ENCODE assay signal across 8 mouse cellular contexts in the genomic region with DNA sequence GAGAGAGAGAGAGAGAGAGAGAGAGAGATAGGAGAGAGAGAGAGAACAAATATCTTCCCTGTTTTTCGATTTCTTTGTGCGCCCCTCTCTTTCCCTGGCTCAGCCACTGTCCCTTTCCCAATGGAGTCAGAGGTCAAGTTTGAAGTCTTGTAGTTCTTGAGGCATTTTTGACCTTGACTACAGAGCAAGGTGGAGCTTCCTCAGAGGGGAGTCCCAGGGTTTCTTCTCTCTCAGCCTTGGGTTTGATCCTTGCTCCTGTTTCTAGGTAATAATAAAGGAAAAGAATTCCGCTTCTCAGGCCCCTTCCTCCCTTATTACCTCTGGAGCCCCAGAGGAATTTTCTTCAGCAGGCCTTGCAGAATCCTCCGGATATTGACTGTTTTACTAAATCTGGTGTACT. TPM values are rescaled to one million over a fixed set of nuclear protein-coding genes. Genes with fewer than 3 reads are reported as not detected.
A peak's percentile ranks its signal among the peaks of the same experiment; 100 is the strongest.
DNase-seq lines count a peak whose midpoint lies in the region; ATAC-seq and TF ChIP-seq lines count a peak whose summit lies in the region.
"Had no signal": no experiment of that assay in that cellular context is flagged by ENCODE, and none has a peak within 500 bp of the region (broad histone marks: within the 10 kb centered on the region; RNA-seq: fewer than 3 reads in every experiment).

No protein-coding gene starts in this region.

- TF ChIP-seq POLR2A in cerebellum, adult 2 months (IDR thresholded peaks at IDR 0.05; ENCODE audit: borderline replicate concordance, insufficient read depth, low read length), result no peak

- H3K79me3 ChIP-seq in C2C12 (ENCODE audit: low read depth), result peaks cover 2% of the 10 kb centered on the region

- H3K9ac ChIP-seq in midbrain, embryonic 11.5 days (ENCODE audit: low read length), result peak overlapping the region; percentile 94

- H3K27ac ChIP-seq in midbrain, embryonic 11.5 days (ENCODE audit: low read depth, low read length), result peak overlapping the region; percentile 86
- no peak overlapping the region for H3K27ac ChIP-seq in cerebellum, adult 2 months (ENCODE audit: insufficient read depth, low read length)

- peak overlapping the region; percentile 90 for H3K4me2 ChIP-seq in midbrain, embryonic 11.5 days

- H3K4me3 ChIP-seq in C2C12 (ENCODE audit: insufficient read depth, poor library complexity, severe bottlenecking), result peak overlapping the region; percentile 39
- peak overlapping the region; percentile 69 for H3K4me3 ChIP-seq in midbrain, embryonic 11.5 days (ENCODE audit: low read depth, low read length)
- no peak overlapping the region for H3K4me3 ChIP-seq in cerebellum, adult 2 months (replicated peaks; ENCODE audit: insufficient read depth, low read depth, low read length)

- H3K4me1 ChIP-seq in midbrain, embryonic 11.5 days (ENCODE audit: control insufficient read depth, insufficient read depth, low read length), result peaks cover 23% of the 10 kb centered on the region
- H3K4me1 ChIP-seq in cerebellum, adult 2 months (ENCODE audit: control insufficient read depth, insufficient read depth, low read length), result no peaks in the 10 kb centered on the region

- no peaks in the 10 kb centered on the region for H3K27me3 ChIP-seq in C2C12 (ENCODE audit: control insufficient read depth, insufficient read depth, insufficient read length)
- H3K27me3 ChIP-seq in midbrain, embryonic 11.5 days (ENCODE audit: control insufficient read depth, insufficient read depth, low read length), result no peaks in the 10 kb centered on the region
- H3K27me3 ChIP-seq in cerebellum, adult 2 months (ENCODE audit: control insufficient read depth, insufficient read depth, low read length), result peaks cover 1% of the 10 kb centered on the region; the same call in 1 of the 2 replicates

- peaks cover 2% of the 10 kb centered on the region for H3K36me3 ChIP-seq in C2C12 (ENCODE audit: control insufficient read depth, insufficient read depth)
- H3K36me3 ChIP-seq in midbrain, embryonic 11.5 days (ENCODE audit: control insufficient read depth, insufficient read depth, low read length), result peaks cover 17% of the 10 kb centered on the region; the same call in 1 of the 2 replicates

- peak overlapping the region; percentile 26 for H3ac ChIP-seq in C2C12 (ENCODE audit: control insufficient read depth, insufficient read length, low read depth)

- peaks cover 35% of the 10 kb centered on the region for H3K79me2 ChIP-seq in C2C12 (ENCODE audit: control insufficient read depth, insufficient read depth)

- WGBS in midbrain, embryonic 11.5 days, result 2% methylated on average over 4 of the region's 4 CpGs
- 77% methylated on average over 4 of the region's 4 CpGs for WGBS in cerebellum, adult 2 months

- H3K9me3 ChIP-seq in midbrain, embryonic 11.5 days (ENCODE audit: control insufficient read depth, low read length), result no peaks in the 10 kb centered on the region

- DNase-seq in ES-CJ7 (ENCODE audit: low read depth, low spot score), result peak; percentile 63
- peak; percentile 12 for DNase-seq in forelimb bud, embryonic 11.5 days (ENCODE audit: low read depth, low spot score)
- peak; percentile 91 for DNase-seq in midbrain, embryonic 11.5 days (ENCODE audit: low spot score, missing footprints)
- DNase-seq in cerebellum, adult 2 months, result no peak
- DNase-seq in right cerebral cortex, postnatal 36 days (ENCODE audit: low spot score in 2 of 2), result no peak
- no peak for DNase-seq in cerebellum, postnatal 4 days (ENCODE audit: low spot score in 2 of 2)
- DNase-seq: cerebellum, adult 9-11 months had no signal

- no peak for ATAC-seq in midbrain, embryonic 11.5 days (ENCODE audit: low FRiP score)

- TF ChIP-seq CTCF in C2C12 (IDR thresholded peaks at IDR 0.05; ENCODE audit: control insufficient read depth, insufficient read depth, insufficient read length), result no peak
- TF ChIP-seq CTCF in cerebellum, adult 2 months (IDR thresholded peaks at IDR 0.05; ENCODE audit: borderline replicate concordance, insufficient read depth, low read depth, low read length), result no peak

TF ChIP-seq in C2C12, 6 proteins besides CTCF, POLR2A, EP300 and RAD21:
- TF ChIP-seq MAX (IDR thresholded peaks at IDR 0.05) (no peak), MYOG (IDR thresholded peaks at IDR 0.05; ENCODE audit: control insufficient read depth, extremely low read depth, insufficient read length) (no peak), CEBPB (IDR thresholded peaks at IDR 0.05; ENCODE audit: low read depth) (no peak), USF1 (IDR thresholded peaks at IDR 0.05; ENCODE audit: low read depth) (no peak), FOSL1 (IDR thresholded peaks at IDR 0.05; ENCODE audit: insufficient read depth, low read length, poor library complexity, severe bottlenecking) (no peak), MYOD1 (IDR thresholded peaks at IDR 0.05; ENCODE audit: control insufficient read depth, insufficient read length, low read depth) (no peak)

RNA-seq across cellular contexts. Expression of a gene that starts 1.6 kb away (rescaled TPM):
- polyA plus RNA-seq in C2C12 (2012; fragmentation: generic; extraction: Trizol), result 222 TPM
- 468 and 548 TPM in 2 replicates for polyA plus RNA-seq in midbrain, embryonic 11.5 days (2014; fragmentation: Nextera tagmentation; extraction: Ambion mirVana)
- 63.0 and 78.5 TPM in 2 replicates for polyA plus RNA-seq in cerebellum, adult 2 months (2012; rRNA removed)

RNA-seq across cellular contexts. Expression of a gene that starts 48.8 kb away (rescaled TPM):
- 62.8 TPM for polyA plus RNA-seq in C2C12 (2012; fragmentation: generic; extraction: Trizol)
- polyA plus RNA-seq in midbrain, embryonic 11.5 days (2014; fragmentation: Nextera tagmentation; extraction: Ambion mirVana), result 23.2 and 24.6 TPM in 2 replicates
- 63.0 and 81.6 TPM in 2 replicates for polyA plus RNA-seq in cerebellum, adult 2 months (2012; rRNA removed)

Comparison
In these comparisons a context has a peak if more than half of its experiments do, and no peak if none do; other contexts are left out.
1. DNase-seq: peak in ES-CJ7 (single experiment), forelimb bud, embryonic 11.5 days (single experiment) and midbrain, embryonic 11.5 days (single experiment); none in cerebellum, adult 2 months (0 of 2), right cerebral cortex, postnatal 36 days (0 of 2) and cerebellum, postnatal 4 days (0 of 2).